Mouse (Mus musculus): ENCODE data around the gene Stard10.

The Stard10 gene

DNA sequence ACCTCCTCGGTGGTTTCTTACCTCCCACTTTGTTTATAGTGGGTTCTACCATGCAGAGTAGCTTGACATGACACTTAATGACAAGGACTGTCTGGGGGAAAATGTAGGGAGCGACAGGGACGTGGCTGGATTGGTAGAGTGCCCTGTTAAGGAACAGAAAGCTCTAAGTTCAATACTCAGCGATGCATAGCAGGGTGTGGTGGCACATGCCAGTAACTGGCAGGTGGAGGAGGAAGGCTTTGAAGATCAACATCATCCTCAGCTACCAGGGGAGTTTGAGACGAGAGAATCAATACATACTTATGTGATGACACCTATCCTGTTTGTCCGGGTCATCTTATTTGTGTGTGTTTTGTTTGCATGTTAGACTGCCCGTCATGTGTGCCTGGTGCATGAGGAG lies 52.8 kb downstream of the Stard10 start:
- no peak for DNase-seq (ENCODE audit: low spot score in 2 of 2)

DNA sequence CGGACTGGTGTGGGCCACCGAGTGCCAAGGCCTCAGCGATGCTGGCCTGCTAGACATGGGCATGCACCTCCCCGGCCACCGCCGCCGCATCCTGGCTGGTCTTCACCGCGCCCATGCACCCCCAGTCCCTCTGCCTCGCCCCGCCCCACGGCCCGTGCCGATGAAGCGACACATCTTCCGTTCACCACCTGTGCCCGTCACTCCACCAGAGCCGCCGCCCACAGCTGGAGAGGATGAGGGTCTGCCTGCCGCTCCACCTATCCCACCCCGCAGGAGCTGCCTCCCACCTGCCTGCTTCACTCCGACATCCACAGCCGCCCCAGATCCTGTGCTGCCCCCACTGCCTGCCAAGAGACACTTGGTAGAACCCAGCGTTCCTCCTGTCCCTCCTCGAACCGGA lies 56.2 kb downstream of the Stard10 start:
- DNase-seq (ENCODE audit: low spot score in 2 of 2), result no peak

DNA sequence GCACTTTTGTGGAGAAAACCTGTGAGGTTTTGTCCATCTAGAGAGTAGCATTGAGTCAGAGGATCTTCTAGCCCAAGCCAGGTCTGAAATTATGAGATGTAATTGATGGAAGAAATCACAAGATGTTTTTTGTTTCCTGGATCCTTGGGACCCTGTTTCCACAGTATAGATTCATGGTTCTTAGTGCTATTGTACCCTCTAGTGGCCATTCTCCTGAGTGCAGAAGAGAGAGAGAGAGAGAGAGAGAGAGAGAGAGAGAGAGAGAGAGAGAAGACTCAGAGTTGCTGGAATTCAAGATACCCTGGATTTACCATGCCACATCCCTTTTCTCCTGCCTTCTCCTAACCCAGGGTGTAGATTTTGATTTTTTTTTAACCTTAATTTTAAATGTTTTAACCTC lies 57.3 kb downstream of the Stard10 start:
- DNase-seq (ENCODE audit: low spot score in 2 of 2), result peak in 1 of 2 experiments; percentile 60

DNA sequence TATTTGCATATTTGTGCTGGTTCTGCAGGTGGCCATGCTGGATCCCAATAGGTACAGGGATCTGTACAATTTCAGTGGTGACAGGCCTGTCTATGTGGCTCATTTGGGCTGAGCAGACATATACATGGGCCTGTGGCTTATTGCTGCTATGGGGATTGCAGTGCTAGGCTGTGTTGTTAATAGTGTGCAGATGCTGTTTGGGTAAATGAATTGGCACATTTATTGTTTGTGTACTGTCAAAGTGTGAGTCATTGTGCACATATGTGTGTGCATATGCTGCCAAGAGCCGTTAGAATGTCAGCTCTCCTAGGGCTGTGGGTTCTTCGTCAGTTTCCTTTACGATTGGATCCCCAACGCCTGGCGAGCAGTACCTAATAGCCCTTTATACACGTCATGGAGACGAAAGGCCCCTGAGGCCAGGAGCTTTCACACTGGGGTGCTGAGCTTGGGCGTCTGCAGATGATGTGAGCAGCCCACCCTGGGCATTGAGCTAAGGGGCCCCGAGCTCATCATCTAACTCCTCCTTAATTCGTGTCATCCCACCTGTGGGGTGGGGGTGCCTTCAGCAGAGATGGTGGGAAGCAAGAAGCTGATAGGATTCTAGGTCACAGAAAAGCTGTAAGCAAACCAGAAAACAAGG lies 59.9 kb downstream of the Stard10 start:
- no peak for DNase-seq (ENCODE audit: low spot score in 2 of 2)

DNA sequence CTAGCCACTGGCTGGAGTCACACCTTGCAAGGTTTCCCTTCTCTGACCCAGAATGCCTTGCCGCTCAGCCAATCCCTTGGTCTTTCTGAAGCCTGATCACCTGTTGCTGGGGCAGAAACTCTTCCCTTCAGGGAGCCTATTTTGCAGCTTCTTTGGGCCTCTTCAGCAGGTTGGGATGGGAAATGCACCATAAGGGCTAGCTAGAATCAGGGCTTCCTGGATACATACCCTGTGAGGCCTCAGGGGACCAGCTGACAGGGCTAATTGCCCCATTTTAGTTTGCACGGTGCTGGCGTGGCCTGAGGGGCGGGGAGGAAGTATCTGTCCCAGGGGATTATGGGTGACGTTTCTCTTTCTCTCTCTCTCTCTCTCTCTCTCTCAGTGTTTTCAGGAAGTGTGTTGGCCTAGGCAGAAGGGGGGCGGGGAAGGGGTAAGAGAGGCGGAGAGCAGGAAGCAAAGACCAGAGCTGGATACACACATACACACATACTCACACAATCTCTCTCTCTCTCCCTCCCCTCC lies 60.9 kb downstream of the Stard10 start:
- no peak for DNase-seq (ENCODE audit: low spot score in 2 of 2)

DNA sequence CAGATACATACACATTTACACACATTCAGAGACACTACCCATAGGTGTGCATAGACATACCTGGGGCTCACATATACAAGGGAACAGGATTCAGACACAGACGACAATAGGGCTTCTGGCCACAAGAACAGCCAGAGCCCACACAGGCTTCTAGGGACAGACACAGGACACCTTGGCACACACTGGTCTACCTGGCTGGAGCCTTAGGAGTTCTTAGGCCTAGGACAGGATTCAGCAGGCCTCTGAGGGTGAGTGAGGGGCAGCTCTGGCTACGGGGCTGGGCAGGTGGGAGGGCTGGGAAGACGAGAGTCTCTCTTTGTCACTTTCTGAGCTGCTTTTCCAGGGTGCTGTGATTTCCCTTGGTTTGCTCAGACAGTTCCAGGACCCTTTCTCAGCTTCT lies 61.4 kb downstream of the Stard10 start:
- no peak for DNase-seq (ENCODE audit: low spot score in 2 of 2)

DNA sequence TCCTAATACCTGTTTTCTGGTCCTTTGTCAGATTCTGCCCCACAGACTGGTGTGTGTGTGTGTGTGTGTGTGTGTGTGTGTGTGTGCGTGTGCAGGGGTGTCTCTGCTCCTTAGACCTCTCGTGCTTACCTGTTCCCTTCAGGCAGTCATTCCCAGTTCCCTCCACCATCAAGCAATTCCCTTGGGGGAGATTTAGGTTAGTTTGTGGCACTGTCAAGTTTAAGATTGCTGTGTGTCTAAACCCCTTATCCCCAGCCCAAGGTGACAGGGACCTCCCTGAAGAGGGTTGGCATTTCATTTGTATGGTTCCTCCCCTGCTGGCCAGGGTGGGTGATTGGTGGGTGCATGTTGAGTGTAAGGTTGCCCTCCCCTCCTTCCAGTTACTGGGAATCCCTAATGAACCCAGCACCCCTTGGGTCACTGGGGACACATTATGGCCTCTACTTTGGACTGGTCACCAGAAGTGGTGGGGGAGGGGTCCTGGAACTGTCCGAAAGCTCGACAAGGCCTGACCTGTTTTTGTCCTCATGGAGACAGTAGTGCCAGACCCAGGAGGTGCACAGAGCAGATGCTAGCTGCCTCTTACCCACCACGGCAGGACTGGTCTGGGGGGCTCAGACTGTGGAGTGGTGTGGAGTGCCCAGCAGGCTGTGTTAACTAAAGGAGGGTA lies 62.0 kb downstream of the Stard10 start:
- no peak for DNase-seq (ENCODE audit: low spot score in 2 of 2)

DNA sequence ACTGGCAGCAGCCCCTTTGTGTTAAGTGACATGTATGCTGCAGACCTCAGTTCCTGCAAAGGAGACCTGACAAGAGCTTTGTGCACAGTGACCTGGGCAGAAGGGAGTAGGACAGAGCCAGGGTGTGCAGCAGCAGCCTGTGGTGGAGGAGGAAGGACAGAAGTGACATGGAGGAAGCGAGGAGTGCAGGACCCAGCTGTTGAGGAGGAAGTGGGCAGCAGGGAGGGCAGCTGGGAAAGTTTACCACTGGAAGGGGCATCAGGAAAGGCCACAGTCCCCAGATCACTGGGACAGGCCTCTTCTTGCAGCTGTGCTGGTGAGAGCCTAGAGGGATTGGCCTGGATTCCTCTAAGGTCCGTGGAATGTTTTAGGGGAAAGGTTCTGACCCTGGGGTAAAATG lies 62.8 kb downstream of the Stard10 start:
- no peak for DNase-seq (ENCODE audit: low spot score in 2 of 2)

DNA sequence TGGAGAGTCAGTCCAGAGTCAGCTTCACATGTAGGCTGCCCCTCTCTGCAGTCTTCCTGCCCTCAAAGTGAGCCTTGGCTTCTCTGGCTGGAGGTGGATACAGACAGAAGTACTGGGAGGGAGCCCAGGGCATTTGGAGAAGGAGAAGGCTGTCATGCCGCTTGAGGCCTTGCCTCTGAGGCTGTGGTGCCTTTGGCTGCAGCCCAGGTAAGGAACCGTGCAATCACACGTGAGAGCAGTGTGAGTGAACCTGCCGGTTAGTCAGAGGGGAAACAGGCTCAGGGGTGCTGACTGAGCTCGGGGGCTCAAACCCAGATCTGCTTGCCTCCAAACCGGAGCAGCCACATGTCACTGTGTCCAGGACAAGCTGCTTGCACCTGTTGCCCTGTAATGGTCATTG lies 64.6 kb downstream of the Stard10 start:
- DNase-seq (ENCODE audit: low spot score in 2 of 2), result no peak

DNA sequence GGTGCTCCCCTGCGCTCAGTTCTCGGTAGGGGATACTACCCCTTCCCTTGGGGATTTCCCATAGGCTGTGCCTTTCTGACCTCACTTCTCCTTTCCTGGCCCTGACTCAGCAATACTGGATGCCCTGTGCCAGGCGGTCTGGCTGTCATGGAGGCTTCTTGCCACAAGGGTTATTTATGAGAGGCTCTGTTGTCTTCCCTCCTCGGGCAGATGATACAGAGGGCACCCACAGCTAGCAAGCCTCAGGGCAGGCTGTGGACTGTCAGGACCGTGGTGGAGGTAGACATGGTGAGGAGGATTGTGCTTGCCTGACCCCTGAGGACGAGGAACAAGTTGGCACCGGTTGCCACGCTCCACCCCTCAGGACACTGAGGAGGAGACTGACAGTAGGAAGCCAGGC lies 65.5 kb downstream of the Stard10 start:
- DNase-seq (ENCODE audit: low spot score in 2 of 2), result peak in 1 of 2 experiments; percentile 64

DNA sequence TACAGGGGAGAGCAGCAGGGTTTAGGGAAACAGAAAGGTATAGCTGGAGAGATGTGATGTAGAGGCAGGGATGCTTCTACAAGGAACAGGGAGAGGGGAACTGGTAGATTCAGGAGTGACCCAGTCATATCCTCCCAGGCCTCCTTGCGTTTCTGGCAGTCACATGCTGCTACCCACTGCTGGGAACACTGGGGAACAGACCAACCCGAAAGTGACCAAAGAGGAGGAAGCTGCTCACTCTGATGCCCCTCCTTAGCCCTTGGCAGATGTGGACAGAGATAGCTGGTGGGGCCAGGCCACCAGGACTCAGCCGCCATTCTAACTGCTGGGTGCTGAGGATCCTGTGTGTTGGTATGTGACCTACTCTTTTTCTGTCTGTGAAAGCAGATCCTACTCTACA lies 66.9 kb downstream of the Stard10 start:
- DNase-seq (ENCODE audit: low spot score in 2 of 2), result peak in 1 of 2 experiments; percentile 35

DNA sequence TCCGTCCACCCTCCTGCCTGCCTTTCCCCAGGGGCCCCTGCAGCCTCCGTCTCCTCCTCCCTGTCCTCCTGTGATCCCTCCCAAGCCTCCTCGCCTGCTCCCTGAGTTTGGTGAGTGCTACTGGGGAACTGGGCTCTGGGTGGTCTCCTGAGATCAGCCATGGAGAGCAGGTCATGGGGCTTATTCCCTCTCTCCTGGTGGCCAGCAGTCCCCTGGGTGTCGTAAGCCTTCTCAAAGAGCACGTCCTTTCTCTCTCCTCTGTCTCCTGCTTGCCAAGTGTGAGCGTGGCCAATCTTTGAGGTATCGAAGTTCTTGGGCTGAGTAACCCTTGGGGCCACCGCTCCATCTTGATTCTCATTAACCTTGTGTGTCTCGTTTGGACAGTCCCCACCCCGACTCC lies 68.0 kb downstream of the Stard10 start:
- no peak for DNase-seq (ENCODE audit: low spot score in 2 of 2)

DNA sequence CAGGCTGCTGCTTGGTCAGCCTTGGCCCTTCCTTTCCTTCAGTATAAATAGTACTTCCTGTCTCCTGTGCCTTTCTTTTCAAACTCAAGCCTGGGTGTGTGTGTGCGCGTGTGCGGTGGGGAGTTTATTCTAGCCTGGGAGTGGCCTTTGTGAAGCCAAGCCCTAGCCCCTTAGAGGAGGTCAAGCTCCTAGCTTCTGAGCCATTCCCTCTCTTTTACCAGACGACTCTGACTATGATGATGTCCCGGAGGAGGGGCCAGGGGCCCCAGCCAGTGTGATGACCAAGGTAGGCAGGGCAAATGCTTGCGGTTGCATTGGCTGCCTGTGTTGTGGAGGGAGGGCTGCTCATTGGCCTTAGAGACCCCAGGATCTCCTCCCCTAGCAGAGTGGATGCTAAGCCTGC lies 68.4 kb downstream of the Stard10 start:
- DNase-seq (ENCODE audit: low spot score in 2 of 2), result no peak

DNA sequence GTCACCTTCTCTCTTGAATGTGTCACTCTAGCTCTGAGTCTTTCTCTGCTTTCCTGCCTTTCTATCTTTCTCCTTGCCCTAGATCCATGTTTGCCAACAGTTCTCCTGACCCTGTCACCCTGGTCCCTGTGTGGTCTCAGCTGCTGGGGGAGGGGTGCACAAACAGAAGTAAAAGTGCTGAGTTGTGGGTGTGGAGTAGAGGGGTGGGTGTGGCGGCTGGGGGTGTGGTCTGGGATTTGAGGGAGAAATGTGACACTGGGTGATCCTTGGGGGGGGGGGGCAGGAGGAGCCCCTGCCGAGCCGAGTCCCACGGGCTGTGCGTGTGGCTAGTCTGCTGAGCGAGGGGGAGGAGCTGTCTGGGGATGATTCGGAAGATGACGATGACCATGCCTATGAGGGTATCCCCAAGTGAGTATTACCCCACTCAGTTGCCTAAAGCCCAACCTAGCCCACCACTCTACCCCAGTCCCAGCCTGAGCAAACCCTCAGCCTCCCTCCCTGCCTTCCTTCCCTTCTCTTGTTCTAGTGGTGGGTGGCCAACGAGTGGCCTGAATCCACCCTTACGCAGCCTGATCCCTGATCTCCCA lies 69.1 kb downstream of the Stard10 start:
- DNase-seq (ENCODE audit: low spot score in 2 of 2), result no peak

DNA sequence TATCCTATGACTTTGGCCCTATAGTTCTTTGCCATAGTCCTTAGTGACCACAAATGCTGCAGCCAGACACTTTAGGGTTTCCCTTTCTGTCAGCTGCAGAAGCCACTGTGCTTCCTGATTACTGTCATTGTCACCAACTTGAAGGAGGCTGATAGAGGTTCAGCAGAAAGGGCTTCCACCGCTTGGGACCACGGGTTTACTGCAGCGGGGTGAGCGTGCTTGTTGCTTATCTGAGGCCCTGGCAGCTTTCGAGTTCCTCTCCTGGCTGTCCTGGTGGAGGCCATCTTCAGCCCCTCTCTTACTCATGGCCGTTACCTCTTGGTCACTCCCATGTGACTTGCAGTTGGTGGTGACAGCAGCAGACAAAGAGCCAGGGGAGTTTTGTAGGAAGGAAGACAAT lies 72.4 kb downstream of the Stard10 start:
- DNase-seq (ENCODE audit: low spot score in 2 of 2), result no peak

DNA sequence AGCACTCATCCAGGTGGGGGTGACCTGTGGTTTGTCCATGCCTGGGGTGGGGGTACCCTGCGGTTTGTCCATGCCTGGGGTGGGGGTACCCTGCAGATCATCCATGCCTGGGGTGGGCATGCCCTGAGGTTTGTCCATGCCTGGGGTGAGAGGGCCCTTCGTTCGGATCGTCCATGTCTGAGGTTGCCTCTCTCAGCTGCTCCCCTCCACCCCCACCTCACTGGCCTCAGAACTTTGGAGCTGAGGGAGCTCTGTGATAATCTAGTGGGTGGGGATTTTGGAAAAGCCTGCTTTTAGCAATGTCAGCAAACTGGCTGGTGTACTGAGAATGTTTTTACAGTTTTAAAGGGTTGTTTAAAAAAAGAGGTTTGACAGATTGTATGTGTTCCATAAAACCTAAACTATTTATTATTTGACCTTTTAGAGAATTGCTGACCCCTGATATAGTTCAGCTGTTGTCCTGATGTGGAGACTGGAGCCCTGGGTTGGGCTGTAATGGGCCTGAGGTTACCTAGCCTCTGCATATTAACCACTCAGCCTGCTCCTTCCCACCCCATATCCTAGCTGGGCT lies 75.1 kb downstream of the Stard10 start:
- DNase-seq (ENCODE audit: low spot score in 2 of 2), result no peak

DNA sequence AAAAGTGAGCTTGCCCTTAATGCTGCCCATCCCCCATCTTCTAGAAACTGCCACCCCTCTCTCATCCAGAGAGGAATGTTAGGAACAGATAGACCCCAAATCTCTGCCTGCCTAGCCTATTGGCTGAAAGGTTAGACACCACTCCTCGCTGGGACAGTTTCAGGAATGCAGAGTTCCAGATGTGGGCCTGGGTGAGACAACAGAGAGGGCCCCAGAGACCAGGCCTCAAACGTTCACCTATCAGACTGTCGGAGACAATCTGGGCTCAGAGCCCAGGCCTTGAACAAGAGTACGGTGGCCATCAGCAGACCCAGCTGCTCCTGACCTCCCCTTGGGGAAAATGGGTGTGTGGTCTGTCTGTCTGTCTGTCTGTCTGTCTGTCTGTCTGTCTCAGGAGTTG lies 76.1 kb downstream of the Stard10 start:
- no peak for DNase-seq (ENCODE audit: low spot score in 2 of 2)

DNA sequence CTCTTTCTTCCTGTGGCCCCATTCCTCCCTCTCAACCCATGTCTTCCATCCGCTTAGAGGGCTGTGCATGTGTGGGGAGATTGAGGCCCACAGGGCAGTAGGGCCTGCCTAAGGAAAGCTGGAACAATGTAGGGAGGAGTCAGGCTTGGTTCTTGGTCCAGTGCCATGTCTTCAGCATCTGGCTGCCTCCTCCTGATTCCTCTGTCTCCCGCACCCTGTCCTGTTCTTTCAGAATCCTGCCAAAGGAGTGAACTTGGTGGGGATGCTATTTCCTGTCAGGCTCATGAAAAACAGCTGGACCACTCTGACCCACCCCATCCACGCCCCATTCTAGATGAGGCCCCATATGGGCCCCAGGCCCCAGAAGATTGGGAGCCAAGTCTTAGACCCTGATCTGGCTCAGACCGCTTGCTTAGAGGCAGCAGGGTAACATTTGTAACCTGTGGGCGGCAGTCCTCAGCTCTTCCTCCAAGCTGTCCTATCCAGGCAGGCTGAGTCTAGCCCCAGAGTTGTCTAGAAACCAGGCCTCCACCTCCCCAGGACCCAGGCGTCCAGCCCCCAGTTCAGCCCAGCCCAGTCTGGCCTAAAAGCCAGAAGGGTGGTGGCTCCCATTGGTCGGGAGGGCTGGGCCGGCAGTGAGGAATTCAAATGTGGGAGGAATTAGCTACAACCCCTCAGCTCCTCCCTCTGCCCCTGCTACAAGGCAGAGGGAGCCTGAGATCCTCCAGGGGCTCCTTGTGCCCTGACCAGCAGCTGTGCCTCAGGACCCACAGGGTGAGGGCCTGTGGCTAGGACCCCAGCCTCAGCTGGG lies 77.0 kb downstream of the Stard10 start:
- DNase-seq (ENCODE audit: low spot score in 2 of 2), result no peak

DNA sequence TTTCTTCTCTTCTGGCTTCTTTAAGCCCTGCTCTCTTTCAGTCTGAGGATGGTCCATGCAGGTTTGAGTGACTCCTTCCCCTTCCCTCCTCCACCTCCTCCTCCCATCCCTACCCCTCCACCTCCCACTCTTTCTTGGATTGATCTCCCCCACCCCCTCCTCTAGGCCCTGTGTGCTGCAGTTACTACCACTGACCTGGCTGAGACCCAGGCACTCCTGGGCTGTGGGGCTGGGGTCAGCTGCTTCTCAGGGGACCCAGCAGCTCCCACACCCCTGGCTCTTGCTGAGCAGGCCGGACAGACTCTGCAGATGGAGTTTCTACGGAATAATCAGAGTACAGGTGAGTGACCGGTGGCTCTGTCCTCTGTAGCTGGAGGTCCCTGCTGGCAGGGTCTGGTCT lies 77.7 kb downstream of the Stard10 start:
- no peak for DNase-seq (ENCODE audit: low spot score in 2 of 2)

DNA sequence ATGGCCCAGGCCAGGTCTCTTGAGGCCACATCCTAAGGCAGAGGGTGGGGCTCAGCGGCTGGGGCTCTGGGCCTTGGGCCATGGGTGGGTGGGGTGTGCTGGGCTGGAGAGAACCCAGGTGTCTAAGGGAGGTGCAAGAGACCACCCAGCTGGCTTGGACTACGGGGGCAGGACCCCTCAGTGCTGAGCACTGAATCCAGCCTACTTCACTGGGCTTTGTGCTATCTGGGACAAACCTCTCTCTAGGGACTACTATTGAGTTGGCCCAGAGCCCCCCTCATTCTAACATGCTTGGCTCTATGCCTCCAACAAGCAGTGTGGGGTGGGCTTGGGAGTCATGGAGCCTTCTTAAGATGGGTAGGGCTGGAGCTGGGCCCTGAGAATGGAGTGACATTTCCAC lies 78.6 kb downstream of the Stard10 start:
- no peak for DNase-seq (ENCODE audit: low spot score in 2 of 2)

Data from left cerebral cortex, adult 9 months (tissue).